Mouse (Mus musculus) T-helper 17 cell (primary cell): ENCODE data around the gene 6430548M08Rik.

Experiments used
- in situ Hi-C, 2 experiments: fragments of 300-600 bp; cut with MboI, MseI; formaldehyde crosslinking; loops; 1 replicate in 1 of 2; 2 replicates in 1 of 2; pipeline ENCODE4 v1.15.1; 2025; ENCODE audit warnings: high pct_unique_total_duplicates in 2 of 2

The 6430548M08Rik gene

DNA sequence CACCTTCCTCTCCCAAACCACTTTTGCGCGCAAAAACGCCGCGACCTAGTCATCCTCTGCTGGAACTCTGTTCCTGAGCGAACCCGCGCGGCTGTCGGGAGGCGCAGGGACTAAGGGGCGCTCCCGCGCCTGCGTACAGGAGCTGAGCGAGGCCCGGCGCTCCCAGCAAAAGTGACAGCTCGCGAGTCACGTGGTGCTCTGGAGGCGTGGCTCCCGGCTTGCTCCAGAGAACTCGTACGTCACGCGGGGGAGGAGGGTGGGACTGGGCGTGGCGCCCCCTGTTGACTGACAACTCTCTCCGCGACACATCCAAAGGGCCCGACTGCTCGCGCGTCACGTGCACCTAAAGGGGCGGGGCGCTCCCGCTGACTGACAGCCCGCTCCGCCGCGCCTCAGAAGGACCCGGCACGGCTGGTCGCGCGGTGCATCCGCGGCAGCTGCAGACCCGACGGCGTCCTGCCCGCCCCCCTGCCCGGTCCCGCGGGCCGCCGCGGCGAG lies at the start of gene 6430548M08Rik:
TSS of gene 6430548M08Rik (plus strand) at position 395 of the 498 bp plus-strand sequence.
- in situ Hi-C loops: no loop called here

DNA sequence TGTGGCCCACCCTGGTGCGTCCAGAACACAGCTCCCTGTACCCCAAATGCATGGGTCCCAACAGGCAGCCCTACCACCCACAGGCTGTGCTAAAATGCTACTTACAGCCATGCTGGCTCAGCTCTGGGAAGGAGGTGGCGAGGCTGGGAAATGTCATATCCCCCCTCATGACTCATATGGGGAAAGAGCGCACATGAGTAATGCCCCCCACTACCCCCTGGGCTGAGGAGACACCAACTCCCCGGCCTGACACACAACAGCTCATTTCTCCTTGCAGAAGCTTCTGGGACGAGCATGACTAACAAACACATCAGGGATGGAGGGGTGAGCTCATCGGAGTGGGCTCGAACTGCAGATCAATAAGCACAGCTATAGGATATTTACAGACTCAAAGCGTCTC lies 48.3 kb upstream of the 6430548M08Rik start:
- in situ Hi-C loops: no loop called here

DNA sequence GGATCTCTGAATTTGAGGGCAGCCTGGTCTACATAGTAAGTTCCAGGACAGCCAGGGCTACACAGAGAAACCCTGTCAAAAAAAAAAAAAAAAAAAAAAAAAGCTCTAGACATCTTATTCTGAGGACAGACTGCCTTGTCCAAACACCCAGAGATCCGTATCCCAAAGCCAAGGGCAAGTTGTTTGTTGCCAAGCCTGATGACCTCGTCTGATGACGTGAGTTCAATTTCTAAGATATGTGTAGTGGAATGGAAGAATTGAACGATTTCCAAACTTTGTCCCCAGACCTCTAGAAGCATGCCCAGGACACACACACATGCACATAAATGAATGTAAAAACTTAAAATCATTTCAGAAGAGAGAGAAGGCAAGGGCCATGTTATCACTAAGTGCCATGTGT lies 47.7 kb upstream of the 6430548M08Rik start:
- in situ Hi-C loops: no loop called here

DNA sequence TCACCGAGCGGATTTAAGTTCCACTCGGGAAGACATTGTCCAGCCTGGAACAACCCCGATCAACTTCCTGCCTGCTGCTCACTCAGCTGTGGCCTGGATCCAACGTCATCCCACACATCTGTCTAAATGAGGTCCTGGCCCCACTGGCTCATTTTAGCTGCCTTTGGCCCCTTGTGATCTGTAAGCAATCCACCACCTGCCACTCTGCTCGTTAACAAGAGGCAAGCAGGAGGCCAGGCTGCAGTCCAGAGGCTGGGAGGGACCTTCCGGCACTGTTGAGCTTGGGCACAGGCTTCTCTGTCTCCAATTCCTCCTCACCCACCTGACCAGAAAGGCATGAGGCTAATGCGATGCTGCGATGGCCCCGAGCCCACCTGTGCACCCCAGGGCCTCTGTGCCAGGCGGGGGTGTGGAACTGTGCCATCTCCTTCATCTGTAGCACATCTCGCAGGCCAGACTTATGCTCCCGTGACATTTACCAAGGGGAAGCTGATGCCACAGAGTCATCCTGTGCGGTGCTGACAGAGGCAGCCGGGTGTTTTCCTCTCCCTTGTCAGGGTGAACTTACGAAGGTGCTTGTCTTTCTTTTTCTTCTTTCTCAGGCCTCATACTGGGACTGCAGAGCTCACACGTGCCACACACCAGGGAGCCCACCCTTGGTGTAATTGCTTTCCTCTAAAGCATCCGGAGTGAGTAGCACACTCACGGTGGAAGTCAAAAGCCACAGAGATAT lies 45.9 kb upstream of the 6430548M08Rik start:
- in situ Hi-C loops: no loop called here

DNA sequence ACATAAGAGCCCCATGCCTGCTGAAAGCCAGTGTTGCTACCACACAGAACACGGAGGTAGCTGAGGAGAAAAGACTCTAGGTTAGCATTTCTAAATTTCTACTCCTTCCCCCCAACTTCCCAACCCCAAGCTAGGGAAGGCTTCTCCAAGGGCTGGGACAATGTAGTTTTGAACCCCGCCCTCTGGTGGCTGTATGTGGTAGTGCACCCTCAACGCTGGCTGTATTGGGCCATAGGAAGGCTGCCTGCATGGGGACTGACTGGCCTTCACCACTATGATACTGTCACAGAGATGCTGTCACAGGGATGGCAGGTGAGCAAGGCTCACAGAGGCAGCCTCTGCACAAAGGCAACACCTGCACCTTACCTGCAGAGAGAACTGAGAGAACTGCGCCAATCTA lies 42.3 kb upstream of the 6430548M08Rik start:
- in situ Hi-C loops: loop anchor here (5.0 kb wide), 1 partner anchor 124 kb away; no protein-coding TSS in a partner anchor

DNA sequence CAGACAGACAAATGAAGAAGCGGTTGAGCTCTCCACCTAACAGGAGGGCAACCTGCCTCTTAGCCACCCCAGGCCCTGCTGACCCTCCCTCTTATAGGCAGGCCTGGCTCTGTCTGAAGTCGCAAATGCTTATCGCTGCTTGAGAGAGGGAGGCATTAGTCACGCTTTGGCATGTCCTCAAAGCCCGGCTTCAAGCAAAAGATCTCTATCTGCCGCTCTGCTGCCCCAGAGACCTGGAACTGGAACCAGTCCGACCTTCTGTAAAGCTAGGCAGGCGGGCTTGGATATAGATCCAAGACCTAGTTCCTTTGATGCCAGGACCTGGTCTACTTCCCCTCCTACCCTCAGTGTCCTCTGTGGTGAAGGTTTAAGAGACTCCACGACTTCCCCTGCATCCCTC lies 41.7 kb upstream of the 6430548M08Rik start:
- in situ Hi-C loops: loop anchor here (5.0 kb wide), 1 partner anchor 125 kb away; no protein-coding TSS in a partner anchor

DNA sequence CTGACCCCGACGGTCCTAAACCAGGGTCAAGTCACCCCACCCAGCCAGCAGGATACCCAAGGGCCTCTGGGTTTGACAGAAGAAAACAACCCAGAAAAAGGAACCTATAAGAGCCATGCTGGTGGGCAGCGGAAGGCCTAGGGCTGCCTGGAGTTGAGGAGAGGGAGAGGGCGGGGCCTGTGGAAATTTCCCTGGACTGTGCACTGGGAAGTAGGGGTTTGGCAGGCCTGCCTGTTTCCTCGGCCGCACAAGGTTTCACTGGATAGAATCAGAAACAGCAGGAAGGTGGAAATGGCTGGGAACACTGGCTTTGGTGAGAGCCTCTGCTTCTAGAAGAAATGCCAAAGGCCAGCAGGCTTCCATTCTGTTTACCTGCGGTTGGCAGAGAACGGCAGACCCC lies 41.1 kb upstream of the 6430548M08Rik start:
- in situ Hi-C loops: loop anchor here (5.0 kb wide), 1 partner anchor 126 kb away; no protein-coding TSS in a partner anchor

DNA sequence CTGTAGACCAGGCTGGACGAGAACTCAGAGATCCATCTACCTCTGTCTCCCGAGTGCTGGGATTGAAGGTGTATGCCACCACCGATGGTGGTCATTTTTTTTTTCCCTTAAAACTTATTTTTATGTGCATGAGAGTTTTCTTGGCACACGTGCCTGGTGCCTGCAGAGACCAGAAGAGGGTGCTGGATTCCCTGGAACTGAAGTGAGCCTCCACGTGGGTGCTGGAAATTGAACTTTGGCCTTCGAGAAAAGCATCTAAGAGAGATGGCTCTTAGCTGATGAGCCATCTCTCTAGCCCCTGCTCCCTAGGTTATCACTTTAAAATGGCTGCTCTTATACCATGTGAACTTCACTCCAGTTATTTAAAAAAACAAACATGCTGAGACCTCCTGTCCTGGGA lies 39.4 kb upstream of the 6430548M08Rik start:
- in situ Hi-C loops: loop anchor here (5.0 kb wide), 1 partner anchor 127 kb away; no protein-coding TSS in a partner anchor

DNA sequence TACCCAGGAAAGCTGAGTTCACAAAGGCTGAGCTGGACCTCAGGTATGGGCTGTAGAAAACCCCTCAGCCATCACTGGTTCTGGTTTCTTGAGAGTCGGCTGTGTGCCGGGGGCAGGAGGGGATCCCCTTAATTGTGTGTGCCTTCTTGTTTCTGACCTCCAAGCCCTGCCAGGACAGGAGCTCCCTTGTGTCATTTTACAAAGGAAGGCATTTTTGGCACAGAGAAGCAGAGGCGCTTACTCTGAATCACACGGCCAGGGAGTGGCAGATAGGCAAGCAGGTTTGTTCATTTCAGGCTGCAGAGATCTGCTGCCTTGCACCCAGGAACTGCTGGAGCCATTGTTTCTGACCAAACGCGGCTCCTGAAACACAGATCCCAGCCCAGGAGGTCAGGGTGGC lies 38.6 kb upstream of the 6430548M08Rik start:
- in situ Hi-C loops: no loop called here

DNA sequence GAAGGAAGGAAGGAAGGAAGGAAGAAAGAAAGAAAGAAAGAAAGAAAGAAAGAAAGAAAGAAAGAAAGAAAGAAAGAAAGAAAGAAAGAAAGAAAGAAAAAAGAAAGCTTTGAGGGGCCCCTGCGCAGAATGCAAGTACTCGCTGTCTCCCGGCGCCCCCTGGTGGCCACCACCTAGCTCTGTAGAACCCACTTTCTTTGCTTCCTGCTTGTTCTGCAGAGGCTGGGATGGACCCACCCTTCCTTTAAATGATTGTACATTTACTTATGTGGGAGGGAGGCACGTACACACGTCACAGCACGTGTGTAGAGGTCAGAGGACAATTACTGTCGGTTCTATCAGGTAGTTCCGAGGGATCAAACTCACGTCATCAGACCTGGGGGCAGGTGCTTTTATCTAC lies 35.9 kb upstream of the 6430548M08Rik start:
- in situ Hi-C loops: no loop called here

DNA sequence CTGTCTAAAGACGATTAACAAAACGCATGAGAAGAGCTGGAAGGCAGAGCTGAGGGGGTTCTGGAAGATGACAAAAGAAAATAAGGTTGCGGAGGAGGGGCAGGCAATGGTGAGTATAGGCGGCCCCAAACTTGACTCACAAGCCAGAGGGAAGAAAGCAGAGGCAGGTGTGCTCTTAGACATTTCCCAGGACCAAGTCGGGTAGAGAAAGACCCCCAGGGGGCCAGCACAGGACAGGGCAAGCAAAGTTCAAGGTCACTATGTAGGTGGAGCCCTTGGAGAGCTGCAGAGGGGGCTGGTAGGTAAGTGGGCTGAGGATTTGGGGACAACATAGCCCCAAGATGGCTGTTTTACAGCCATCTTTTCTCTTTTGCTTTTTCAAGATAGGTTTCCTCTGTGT lies 34.6 kb upstream of the 6430548M08Rik start:
- in situ Hi-C loops: no loop called here

DNA sequence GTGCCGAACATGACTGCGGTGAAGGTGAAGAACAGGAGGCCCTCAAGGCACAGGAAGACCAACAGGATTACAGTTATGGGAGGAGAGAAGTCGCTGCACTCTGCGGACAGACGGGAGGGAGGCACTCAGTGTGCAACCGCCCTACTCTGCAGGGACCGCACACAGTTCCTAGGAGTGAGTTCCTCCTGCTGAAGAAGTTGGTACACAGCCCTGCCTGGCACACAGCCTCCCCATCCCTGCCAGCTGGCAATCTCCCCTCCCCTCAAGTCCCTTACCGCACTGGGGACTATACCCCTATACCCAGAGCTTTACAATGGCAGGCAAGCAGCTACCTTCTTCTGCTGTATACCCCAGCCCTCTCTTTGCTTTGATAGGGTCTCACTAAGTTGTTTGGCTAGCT lies 30.7 kb upstream of the 6430548M08Rik start:
- in situ Hi-C loops: no loop called here

DNA sequence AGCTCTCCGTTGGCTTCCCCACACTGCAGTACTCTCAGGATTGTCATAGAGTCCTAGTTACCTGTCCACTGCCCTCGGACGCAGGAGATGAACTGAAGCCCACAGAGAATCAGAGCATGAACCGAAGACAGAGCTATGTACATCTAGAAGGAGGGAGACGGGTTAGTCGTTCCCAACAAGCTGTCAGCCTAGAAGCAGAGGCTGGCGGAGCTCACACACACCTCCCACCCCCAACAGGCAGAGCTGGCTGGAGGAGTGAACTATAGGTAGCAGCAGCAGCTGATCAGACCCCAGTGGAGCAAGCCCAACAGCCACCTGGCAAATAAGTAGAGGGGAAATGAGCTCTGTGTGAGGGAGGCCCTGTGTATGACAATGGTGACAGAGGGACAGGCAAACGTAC lies 29.2 kb upstream of the 6430548M08Rik start:
- in situ Hi-C loops: no loop called here

DNA sequence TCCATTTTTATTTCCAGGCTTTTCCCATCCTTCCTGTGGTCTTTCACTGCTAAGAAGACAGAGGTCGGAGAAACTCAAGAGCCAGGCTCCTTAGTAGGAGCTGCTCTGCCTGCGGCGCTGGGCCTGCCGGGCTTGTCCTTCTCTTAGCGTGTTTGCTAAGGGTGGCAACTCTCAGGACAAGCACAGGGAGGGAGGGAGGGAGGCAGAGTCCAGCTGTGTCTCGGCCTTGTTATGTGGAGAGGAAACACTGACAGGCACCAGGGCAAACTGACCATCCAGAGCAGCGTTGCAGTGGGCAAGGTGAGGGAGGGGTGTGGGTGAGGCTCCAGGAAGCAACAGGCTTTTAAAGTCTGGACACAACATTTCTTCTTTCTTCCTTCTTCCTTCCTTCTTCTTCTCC lies 24.4 kb upstream of the 6430548M08Rik start:
- in situ Hi-C loops: no loop called here

DNA sequence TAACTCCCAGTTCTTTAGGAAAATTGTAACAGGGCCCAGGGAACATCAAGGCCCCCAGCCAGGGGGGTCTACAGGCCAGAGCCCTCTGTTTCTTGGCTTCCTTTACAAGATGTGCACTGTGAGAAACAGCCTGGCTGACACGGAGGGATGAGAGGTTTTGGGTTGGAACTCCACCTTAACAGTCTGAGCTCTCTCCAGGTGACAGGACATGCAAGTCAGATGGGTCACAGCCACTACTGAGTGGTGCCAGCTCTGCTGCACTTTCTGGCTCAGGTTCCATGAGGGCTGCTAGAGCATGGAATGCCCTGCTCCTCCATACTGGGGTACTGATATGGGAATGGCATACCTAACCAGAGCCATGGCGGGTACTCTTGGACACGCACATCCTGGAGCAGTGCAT lies 22.9 kb upstream of the 6430548M08Rik start:
- in situ Hi-C loops: no loop called here

DNA sequence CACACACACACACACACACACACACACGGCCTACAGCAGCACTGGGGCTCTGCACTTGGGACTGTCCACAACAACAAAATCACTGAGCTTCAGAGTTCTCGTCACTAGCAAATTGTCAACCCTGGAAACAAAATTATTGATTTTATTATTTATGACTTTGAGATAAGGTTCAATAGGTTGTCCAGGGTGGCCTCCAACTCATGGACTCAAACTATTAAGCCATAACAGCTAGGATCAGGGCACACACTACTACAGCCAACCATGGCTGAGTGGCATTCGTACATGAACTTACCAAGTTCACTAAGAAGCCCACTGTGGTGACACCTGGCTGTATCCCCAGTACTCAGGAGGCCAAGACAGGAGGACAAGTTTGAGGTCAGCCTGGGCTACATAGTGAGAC lies 20.8 kb upstream of the 6430548M08Rik start:
- in situ Hi-C loops: no loop called here

DNA sequence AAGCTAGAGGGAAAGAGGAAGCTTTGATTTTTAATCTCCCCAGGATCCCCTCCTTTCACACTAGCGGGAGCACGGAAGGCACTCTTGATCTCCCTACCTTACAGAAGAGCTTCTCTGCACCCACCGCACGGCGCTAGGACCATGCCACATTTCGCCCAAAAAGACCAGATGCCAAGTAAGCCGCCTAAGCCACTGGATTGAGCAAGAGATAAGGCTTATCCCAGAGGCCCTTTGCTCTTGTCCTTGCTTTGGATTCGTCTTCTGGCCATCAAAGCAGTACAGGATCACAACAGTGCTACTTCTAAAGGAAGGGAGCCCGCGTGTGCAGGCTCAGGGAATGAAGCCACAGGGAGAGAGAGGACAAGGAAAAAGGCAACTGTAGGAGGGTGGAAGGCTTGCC lies 19.2 kb upstream of the 6430548M08Rik start:
- in situ Hi-C loops: no loop called here

DNA sequence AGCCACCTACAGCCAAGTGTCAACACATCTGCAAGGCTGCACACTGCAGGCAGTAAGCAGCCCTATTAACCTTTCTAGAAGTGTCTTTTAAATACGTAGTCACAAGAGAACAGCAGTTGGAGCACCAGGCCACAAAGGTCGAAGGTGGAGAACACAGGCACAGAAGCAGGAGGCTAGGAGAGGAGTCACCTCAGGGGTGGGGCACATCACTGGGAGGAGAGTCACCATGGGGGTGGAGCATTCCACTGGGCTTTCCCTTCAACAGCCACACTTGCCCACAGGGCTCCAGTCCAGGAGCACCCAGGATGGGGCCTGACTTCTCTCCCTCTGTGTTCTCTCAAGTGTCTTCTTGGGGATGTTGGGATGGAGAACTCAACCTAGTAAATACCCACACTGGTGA lies 17.5 kb upstream of the 6430548M08Rik start:
- in situ Hi-C loops: no loop called here

DNA sequence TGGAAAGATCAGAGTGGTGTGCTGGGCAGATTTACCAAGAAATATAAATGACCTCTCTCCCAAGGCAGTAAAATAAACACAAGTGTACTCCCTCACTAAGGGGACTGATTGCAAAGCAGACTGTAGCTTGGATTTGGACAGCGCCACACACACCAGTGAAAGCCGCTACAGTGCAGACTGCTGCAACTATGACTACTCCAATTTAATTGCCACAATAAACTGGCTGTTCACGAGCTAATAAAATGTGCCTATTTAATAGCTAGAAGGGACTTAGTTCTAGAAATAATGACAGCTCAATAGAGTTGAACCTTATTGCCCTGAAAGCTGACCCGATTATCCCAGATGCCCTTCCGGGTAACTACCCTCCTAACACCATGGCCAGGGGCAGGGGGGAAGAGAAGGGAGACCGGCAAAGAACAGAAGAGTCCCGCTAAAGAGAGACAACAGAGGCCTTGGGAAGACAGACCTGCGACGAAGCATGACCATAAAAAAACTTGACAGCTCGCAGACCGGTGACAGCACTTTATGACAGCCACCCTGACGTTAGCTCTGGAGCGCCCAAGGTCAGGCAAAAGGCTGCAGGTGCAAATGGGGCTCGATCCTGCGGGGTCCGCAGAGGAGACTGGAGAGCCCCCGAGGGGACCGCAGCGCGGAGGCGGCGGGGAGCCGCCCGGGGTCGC lies 13.4 kb upstream of the 6430548M08Rik start:
- in situ Hi-C loops: no loop called here

DNA sequence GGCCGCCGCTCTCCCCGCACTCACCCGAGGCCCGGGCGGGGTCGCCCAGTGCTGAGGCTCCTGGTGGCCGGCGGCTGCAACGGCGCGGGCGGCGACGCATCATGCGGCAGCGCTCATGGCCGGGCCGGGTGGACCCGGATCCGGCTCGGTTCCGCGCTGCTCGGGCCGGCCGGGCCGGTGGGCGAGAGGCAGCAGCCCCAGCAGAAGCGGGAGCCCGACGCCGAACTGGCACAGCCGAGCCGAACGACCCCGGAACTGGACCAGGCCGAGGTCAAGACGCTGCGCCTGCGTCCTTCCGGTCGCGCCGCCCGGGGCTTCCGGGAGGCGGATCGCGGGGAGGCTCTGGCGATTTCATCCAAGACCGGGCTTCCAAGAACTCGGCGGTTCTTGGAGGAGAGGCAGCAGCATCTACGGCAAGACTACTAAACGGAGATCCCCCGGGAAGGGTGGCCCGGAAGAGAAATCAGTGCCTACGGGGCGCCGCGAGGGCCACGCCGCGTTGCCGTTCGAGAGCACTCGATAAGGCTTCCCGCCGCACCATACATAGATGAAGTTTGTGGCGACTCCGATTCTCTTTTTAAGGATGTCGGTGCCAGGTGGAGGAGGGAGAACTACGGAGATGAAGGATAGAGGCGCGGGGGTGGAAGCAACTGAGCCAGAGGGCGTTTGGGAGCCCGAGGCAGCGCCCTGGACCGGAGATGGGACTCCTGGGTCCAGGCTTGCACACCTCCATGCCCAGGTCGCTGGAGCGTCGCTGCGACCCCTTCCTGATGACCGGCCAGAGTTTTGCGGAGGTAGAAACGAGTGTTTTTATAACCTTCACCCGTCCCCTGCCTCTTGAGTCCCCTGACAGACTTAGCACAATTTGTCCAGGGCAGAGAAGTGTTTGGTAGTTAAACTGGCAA lies 12.6 kb upstream of the 6430548M08Rik start, which contains the start of gene Zdhhc7:
TSS of gene Zdhhc7 (minus strand) at position 415 of the 905 bp plus-strand sequence.
- in situ Hi-C loops: no loop called here

DNA sequence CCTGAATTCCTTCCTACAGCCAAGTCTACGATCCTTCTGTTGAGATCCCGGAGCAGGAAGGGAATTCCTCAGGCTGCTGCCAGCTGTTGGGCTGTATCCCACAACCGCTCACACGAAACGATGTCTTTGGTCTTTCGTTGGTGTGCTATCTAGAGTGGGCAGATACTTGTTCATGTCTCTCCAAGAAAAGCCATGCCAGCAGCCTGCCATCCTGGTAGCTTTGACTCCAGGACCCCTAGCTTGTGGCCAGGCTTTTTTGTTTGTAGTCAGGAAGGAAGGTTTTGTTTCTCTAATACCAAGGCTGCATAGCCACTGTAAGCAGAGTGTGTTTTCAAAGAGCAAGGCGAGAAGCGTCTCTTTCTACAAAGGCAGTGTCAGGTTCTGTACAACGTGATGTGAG lies 10.0 kb upstream of the 6430548M08Rik start:
- in situ Hi-C loops: no loop called here
